Mouse (Mus musculus): ENCODE measurements around the gene Samd4b. TPM values are rescaled to one million over a fixed set of nuclear protein-coding genes. Genes with fewer than 3 reads are reported as not detected.
A peak's percentile ranks its signal among the peaks of the same experiment; 100 is the strongest.

Samd4b gene
- polyA plus RNA-seq, 1 experiment from 2014 or later = 33.6 TPM

- Histone ChIP-seq H3K36me3 (0 out of 2 replicates have a peak, but pooled peaks cover 4% of the 10 kb centered on the region), H3K4me1 (peaks cover 86% of the 10 kb centered on the region), H3K9me3 (replicated peaks) (no peaks in the 10 kb centered on the region), H3K4me2 (no peak overlapping the region), H3K27ac (peak overlapping the region; percentile 9), H3K27me3 (no peaks in the 10 kb centered on the region), H3K9ac (no peak overlapping the region), H3K4me3 (replicated peaks) (no peak overlapping the region)
- ATAC-seq (replicated peaks; ENCODE audit: low FRiP score) = no peak
- 65% methylated on average over 6 of the region's 6 CpGs for WGBS
Measured at GRCm38 (mm10) chr7:28585001-28585400, 12.9 kb downstream of the Samd4b start.

DNA sequence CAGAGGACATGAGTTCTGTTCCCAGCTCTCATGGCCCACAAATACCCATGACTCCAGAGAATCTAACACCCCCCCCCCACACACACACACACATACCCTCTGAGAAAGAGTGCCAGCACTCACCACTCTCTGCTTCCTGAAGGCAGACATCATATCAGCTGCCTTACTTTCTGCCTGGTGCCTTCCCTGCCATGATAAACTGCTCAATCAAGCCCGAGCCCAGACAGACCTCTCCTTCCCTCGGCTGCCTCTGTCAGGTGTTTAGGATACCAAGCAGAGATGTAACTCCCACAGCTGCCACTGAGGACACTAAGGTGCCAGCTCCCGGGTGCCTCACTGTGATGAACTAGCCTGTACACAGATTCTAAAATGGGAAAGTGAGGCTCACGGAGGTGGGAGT, 13.5 kb downstream of the Samd4b start:
- H3K36me3 ChIP-seq = 0 out of 2 replicates have a peak, but pooled peaks cover 5% of the 10 kb centered on the region
- no peak overlapping the region for H3K9ac ChIP-seq
- H3K27ac ChIP-seq = peak overlapping the region; percentile 9
- H3K27me3 ChIP-seq = no peaks in the 10 kb centered on the region
- no peak overlapping the region for H3K4me2 ChIP-seq
- no peaks in the 10 kb centered on the region for H3K9me3 ChIP-seq (replicated peaks)
- 48% methylated on average over 4 of the region's 4 CpGs for WGBS
- no peak for ATAC-seq (replicated peaks; ENCODE audit: low FRiP score)
- H3K4me3 ChIP-seq (replicated peaks) = no peak overlapping the region
- peaks cover 87% of the 10 kb centered on the region for H3K4me1 ChIP-seq

GRCm38 (mm10) chr7:28583570-28584344, 14.2 kb downstream of the Samd4b start:
- Histone ChIP-seq H3K36me3 (0 out of 2 replicates have a peak, but pooled peaks cover 9% of the 10 kb centered on the region), H3K9ac (no peak overlapping the region), H3K27ac (peak overlapping the region; percentile 9), H3K4me2 (no peak overlapping the region), H3K9me3 (replicated peaks) (no peaks in the 10 kb centered on the region), H3K4me1 (peaks cover 87% of the 10 kb centered on the region), H3K4me3 (replicated peaks) (no peak overlapping the region), H3K27me3 (no peaks in the 10 kb centered on the region)
- no peak for ATAC-seq (replicated peaks; ENCODE audit: low FRiP score)
- WGBS = 65% methylated on average over 8 of the region's 8 CpGs

GRCm38 (mm10) chr7:28582841-28583240, 15.1 kb downstream of the Samd4b start:
- H3K27ac ChIP-seq = no peak overlapping the region
- H3K9me3 ChIP-seq (replicated peaks) = no peaks in the 10 kb centered on the region
- H3K4me1 ChIP-seq = peaks cover 87% of the 10 kb centered on the region
- no peak overlapping the region for H3K4me2 ChIP-seq
- H3K4me3 ChIP-seq (replicated peaks) = no peak overlapping the region
- no peak for ATAC-seq (replicated peaks; ENCODE audit: low FRiP score)
- no peaks in the 10 kb centered on the region for H3K27me3 ChIP-seq
- H3K36me3 ChIP-seq = 0 out of 2 replicates have a peak, but pooled peaks cover 9% of the 10 kb centered on the region
- no peak overlapping the region for H3K9ac ChIP-seq
- 80% methylated on average over 11 of the region's 11 CpGs for WGBS

DNA sequence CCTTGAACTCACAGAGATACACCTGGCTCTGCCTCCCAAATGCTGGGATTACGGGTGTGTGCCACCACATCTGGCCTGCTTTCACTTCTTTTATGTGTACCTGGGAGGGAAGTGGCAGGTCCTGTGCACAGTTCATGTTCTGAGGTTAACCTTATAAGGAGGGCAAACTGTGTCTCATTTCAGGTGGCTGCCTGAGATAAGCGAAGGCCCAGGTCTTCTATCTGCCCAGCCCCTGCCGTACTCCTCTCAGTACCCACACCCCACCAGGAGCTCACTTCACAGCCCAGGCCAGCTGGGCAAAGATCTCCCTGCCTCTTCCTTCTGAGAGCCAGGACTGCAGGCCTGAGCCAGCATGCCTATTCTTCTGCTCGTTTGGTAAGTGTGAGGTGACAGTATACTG, 16.2 kb downstream of the Samd4b start:
- ATAC-seq (replicated peaks; ENCODE audit: low FRiP score) = no peak
- peaks cover 87% of the 10 kb centered on the region for H3K4me1 ChIP-seq
- H3K27ac ChIP-seq = peak overlapping the region; percentile 45; the same call in 1 of the 2 replicates
- no peak overlapping the region for H3K9ac ChIP-seq
- 81% methylated on average over 4 of the region's 4 CpGs for WGBS
- H3K4me3 ChIP-seq (replicated peaks) = no peak overlapping the region
- no peaks in the 10 kb centered on the region for H3K27me3 ChIP-seq
- 0 out of 2 replicates have a peak, but pooled peaks cover 9% of the 10 kb centered on the region for H3K36me3 ChIP-seq
- H3K9me3 ChIP-seq (replicated peaks) = no peaks in the 10 kb centered on the region
- H3K4me2 ChIP-seq = no peak overlapping the region

GRCm38 (mm10) chr7:28579826-28580225, 18.1 kb downstream of the Samd4b start:
- no peaks in the 10 kb centered on the region for H3K27me3 ChIP-seq
- no peak overlapping the region for H3K9ac ChIP-seq
- ATAC-seq (replicated peaks; ENCODE audit: low FRiP score) = no peak
- no peaks in the 10 kb centered on the region for H3K9me3 ChIP-seq (replicated peaks)
- 0 out of 2 replicates have a peak, but pooled peaks cover 9% of the 10 kb centered on the region for H3K36me3 ChIP-seq
- 68% methylated on average over 5 of the region's 5 CpGs for WGBS
- no peak overlapping the region for H3K4me2 ChIP-seq
- peaks cover 87% of the 10 kb centered on the region for H3K4me1 ChIP-seq
- H3K27ac ChIP-seq = peak overlapping the region; percentile 91
- no peak overlapping the region for H3K4me3 ChIP-seq (replicated peaks)

DNA sequence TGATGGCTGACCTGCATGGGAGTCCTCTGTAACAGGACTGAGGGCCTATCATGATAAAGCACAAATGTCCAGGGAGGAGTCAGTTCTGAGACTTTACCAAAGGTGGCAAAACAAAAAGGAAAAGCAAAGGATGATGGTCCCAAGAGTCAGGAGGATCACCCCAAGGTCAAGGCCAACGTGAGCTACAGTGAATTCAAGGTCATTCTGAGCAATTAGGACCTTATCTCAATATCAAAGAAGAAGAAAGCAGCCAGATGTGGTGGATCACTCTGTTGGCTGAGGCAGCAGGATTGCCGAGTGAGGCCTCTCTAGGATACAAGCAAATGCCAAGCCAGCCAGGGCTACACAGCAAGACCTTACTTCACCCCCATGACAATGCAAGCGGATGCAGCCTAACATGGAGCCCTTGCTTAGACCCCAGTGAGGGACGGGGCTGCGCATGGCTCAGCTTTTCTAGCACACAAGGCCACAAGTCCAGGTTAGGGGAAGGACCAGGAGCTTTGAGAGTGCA, 19.3 kb downstream of the Samd4b start:
- Histone ChIP-seq H3K27ac (peak overlapping the region; percentile 91), H3K9me3 (replicated peaks) (no peaks in the 10 kb centered on the region), H3K4me2 (no peak overlapping the region), H3K9ac (0 out of 2 replicates have a peak overlapping the region, but pooled peaks have one; percentile 21), H3K27me3 (no peaks in the 10 kb centered on the region), H3K36me3 (0 out of 2 replicates have a peak, but pooled peaks cover 9% of the 10 kb centered on the region), H3K4me3 (replicated peaks) (no peak overlapping the region), H3K4me1 (peaks cover 86% of the 10 kb centered on the region)
- 61% methylated on average over 5 of the region's 5 CpGs for whole genome bisulfite sequencing
- ATAC-seq (replicated peaks; ENCODE audit: low FRiP score) = no peak

- Histone ChIP-seq H3K9me3 (replicated peaks) (no peaks in the 10 kb centered on the region), H3K27ac (peak overlapping the region; percentile 91), H3K4me2 (peak overlapping the region; percentile 39; the same call in 1 of the 2 replicates), H3K27me3 (no peaks in the 10 kb centered on the region), H3K4me3 (replicated peaks) (no peak overlapping the region), H3K9ac (peak overlapping the region; percentile 21), H3K36me3 (0 out of 2 replicates have a peak, but pooled peaks cover 9% of the 10 kb centered on the region), H3K4me1 (peaks cover 86% of the 10 kb centered on the region)
- ATAC-seq (replicated peaks; ENCODE audit: low FRiP score) = peak; percentile 78
- WGBS = 54% methylated on average over 9 of the region's 9 CpGs
Measured at GRCm38 (mm10) chr7:28577826-28578542, 20.0 kb downstream of the Samd4b start.

GRCm38 (mm10) chr7:28576271-28576914, 21.6 kb downstream of the Samd4b start:
- peak; percentile 53 for ATAC-seq (replicated peaks; ENCODE audit: low FRiP score)
- Histone ChIP-seq H3K9me3 (replicated peaks) (no peaks in the 10 kb centered on the region), H3K36me3 (0 out of 2 replicates have a peak, but pooled peaks cover 9% of the 10 kb centered on the region), H3K9ac (0 out of 2 replicates have a peak overlapping the region, but pooled peaks have one; percentile 24), H3K27ac (peak overlapping the region; percentile 91), H3K4me3 (replicated peaks) (no peak overlapping the region), H3K4me2 (peak overlapping the region; percentile 39), H3K4me1 (peaks cover 92% of the 10 kb centered on the region), H3K27me3 (no peaks in the 10 kb centered on the region)
- WGBS = 58% methylated on average over 5 of the region's 5 CpGs

DNA sequence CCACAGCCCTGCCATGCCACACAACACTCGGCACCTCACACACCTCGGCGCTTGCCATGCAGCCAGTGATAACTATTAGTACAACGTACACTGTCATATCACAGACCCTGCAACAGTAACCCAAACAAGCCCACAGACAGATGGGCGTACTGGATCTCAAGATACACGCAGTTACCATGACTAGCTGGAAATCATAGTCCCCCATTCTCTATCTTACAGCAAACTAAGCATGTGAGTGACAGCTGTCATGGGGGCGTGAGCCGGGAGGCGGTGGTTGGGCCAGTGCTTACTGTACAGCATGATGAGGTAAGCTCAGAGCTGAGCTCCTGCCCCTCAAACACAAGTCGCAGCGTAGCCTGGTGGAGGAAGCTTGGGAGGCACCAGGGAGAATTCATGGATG, 22.3 kb downstream of the Samd4b start:
- Histone ChIP-seq H3K9me3 (replicated peaks) (no peaks in the 10 kb centered on the region), H3K27me3 (no peaks in the 10 kb centered on the region), H3K36me3 (0 out of 2 replicates have a peak, but pooled peaks cover 5% of the 10 kb centered on the region), H3K9ac (no peak overlapping the region), H3K4me2 (no peak overlapping the region), H3K4me3 (replicated peaks) (no peak overlapping the region), H3K4me1 (peaks cover 97% of the 10 kb centered on the region), H3K27ac (peak overlapping the region; percentile 18; the same call in 1 of the 2 replicates)
- WGBS = 78% methylated on average over 11 of the region's 11 CpGs
- ATAC-seq (replicated peaks; ENCODE audit: low FRiP score) = no peak

- H3K4me2 ChIP-seq = no peak overlapping the region
- ATAC-seq (replicated peaks; ENCODE audit: low FRiP score) = no peak
- H3K4me1 ChIP-seq = peaks cover 94% of the 10 kb centered on the region
- H3K9me3 ChIP-seq (replicated peaks) = no peaks in the 10 kb centered on the region
- peaks cover 8% of the 10 kb centered on the region for H3K36me3 ChIP-seq
- no peak overlapping the region for H3K9ac ChIP-seq
- H3K27me3 ChIP-seq = no peaks in the 10 kb centered on the region
- no peak overlapping the region for H3K4me3 ChIP-seq (replicated peaks)
- peak overlapping the region; percentile 94 for H3K27ac ChIP-seq
- 94% methylated on average over 3 of the region's 3 CpGs for WGBS
Measured at GRCm38 (mm10) chr7:28573236-28573635, 24.7 kb downstream of the Samd4b start.

Measured in kidney, embryonic 15.5 days (tissue).